Mouse (Mus musculus) thymus, postnatal 25 days (tissue): Measurements from ENCODE around the gene Prox2.
"Not testable (repeated sequence)": the region's sequence is repeated elsewhere in the genome, so short reads cannot be mapped to it uniquely, and the experiment has no call there.

Source experiments
- DNase-seq: peaks from one replicate; pipeline ENCODE4 v3.0.0; 2022

Gene Prox2

GRCm38 (mm10) chr12:85110698-85111592, at the start of gene Prox2, which contains the start of gene Dlst:
Prox2 (minus strand) TSS chr12:85110759.
Dlst (plus strand) TSS chr12:85110833.
- peak; percentile 87 for DNase-seq

GRCm38 (mm10) chr12:85159592-85159991, 49.0 kb upstream of the Prox2 start:
- DNase-seq = no peak

- DNase-seq = no peak
Measured at GRCm38 (mm10) chr12:85158801-85159200, 48.2 kb upstream of the Prox2 start.

DNA sequence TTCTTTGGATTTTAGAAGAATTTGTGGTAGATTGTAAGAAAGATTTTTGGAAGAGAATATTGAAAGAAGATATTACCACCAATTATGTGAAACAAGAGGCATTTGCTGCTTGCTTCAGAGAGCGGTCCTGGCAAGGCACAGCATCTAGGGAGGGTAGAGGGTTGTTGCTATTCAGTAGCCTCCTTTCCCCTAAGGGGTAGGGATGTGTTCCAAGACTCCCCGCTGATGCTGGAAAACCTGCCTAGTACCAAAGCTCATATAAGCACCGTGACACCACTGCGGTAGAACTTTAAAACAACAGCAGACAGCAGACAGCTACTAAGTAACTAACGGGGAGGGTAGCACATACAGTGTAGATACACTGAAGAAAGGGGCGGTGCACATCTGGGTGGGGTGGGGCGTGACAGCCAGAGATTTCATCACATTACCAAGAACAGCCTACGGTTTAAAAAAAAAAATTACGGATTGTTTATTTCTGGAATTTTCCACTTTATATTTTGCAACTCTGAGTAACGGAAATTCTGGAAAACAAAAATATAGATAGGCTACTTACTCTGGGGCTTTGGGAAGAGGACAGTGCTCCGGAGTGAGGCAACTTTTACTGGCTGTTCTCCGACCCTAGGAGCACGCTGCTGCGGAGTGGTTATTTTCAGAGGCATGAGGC, 47.4 kb upstream of the Prox2 start:
- no peak for DNase-seq

DNA sequence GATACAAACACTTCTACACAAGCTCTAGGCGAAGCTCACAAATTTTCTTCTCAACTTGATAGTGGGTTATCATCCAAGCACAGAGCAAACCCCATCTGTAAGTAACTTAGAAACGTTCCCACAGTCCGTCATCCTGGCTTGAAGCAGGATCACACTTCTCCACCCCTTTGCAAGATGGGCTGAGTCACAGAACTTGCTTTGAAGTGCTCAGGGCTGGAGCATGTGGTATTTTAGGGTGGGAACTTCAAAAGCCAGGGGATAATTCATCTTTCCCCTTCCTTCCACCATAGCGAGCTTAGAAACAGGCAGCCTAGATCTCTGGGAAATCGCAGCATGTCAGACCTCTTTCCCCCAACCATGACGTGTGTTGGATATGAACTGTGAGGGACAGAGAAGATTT, 45.8 kb upstream of the Prox2 start:
- no peak for DNase-seq

DNA sequence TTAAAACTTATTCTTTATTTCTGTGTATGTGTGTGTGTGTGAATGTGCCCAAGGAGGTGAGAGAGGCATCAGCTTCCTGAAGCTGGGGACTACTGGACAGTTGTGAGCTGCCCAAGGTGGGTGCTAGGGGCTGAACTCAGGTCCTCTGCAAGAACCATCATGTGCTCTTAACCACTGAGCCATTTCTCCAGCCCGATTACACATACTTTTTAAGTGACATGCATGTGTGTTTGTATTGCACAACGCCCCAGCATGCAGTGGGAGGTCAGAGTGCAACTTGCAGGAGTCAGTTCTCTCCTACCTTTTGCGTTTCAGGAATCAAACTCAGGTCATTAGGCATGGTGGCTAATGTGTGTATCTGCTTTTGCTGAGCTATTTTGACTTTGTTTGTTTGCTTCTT, 42.5 kb upstream of the Prox2 start:
- no peak for DNase-seq

- DNase-seq = peak; percentile 79
Measured at GRCm38 (mm10) chr12:85151002-85151774, 40.6 kb upstream of the Prox2 start, which contains the start of gene Rps6kl1. Rps6kl1 (minus strand) TSS chr12:85151264.

DNA sequence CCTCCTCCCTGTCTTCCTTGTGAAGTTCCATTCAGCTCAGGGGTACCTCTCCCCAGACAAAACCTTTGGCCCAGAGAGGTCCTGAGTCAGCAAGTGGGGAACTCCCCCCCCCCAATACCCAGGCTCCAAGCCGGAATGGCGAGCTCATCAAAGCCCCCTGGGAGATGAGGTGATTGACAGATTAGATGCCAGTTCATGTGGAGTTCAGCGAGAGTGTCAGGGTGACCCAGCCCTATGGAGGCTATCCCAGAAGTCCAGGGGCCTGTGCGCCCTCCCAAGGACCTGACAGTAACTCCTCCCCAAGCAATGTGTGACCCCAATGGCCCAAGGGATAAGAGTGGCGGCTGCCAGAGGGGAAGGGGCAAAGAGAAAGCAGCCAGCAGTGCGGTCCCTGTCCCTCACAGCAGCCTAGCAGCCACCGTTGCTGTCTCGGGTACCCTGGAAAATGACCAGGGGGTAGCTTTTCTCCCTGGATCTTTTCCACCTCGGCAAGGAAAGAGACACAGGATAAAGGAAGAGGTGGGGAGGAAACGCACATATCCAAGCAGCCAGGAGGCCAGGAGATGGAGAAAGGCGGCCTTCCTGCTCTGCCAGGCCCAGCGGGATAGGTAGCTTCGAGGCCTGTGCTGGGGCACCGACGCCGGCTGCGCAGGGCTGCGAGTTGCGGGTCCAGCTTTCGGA, 39.9 kb upstream of the Prox2 start:
- DNase-seq = no peak

GRCm38 (mm10) chr12:85146881-85147280, 36.3 kb upstream of the Prox2 start:
- no peak for DNase-seq

- DNase-seq = no peak
Measured at GRCm38 (mm10) chr12:85146355-85146754, 35.8 kb upstream of the Prox2 start.

GRCm38 (mm10) chr12:85145630-85146029, 35.1 kb upstream of the Prox2 start:
- DNase-seq = no peak

DNA sequence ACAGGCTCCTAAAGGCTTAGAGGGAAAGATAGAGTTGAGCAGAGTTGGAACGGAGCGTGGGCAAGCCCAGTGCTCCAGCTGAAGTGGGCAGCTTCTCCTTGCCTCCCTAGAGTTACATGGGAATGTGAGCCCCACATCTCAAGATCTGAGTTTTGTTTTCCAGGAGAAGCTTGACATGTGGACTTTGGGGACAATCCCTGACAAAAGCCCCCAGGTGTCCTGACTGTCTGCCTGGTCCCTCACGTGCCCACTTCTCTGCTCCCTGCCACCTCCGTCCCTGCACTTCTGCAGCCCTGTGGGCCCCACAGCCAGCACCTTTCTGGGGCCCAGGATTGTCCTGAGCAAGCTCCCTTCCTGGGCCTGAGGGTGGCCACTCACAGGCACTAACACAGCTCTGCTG, 34.3 kb upstream of the Prox2 start:
- DNase-seq = no peak

- not testable (repeated sequence) for DNase-seq
Measured at GRCm38 (mm10) chr12:85144276-85144675, 33.7 kb upstream of the Prox2 start.

DNA sequence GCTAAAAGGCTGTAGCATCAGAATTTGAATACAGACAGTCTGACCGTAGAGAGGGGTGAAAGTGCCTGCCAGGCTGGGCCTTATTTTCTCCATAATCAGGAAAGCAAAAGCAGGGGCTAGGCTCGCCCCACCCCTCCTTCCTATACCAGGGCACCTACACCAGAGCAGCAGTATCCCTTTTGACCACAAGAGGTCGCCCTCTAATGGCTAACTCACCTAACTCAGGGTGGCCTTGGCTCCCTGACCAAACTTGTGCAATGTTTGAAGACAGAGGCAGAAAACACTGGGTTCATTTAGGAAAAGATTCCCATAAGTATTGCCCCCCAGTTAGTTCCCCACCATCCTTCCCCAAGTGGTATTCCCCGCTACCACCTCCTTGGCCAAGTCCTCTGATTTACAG, 32.2 kb upstream of the Prox2 start:
- peak; percentile 85 for DNase-seq

- no peak for DNase-seq
Measured at GRCm38 (mm10) chr12:85141096-85141495, 30.5 kb upstream of the Prox2 start.

DNA sequence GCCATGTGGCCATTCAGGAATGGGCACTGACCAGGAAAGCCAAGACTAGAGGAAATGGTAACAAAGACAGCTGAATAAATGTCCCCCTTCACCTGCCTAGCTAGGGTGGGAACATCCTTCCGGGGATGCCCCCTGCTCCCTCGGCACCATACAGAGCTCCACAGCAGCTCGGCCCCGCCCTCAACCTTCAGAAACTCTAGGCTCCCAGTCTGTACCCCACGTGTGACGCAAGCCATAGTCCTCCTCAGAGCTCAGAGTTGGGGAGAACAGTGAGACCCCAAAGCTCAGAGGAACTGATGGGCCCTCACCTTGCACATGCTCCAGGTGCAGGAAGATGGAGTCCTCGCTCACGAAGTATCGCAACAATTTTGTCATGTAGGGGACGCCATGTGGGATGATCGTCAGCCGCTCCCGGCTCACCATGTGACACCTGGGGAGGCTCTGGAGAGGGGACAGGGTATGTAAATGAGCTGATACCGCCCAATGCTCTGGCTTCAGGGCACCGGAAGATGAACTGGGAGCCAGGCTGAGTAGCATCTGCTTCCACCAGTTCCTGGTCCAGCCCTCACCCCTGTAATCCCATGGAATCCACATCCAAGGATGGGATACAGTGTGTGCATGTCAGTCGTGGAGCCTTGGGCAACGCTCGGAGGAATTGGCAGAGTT, 29.6 kb upstream of the Prox2 start:
- DNase-seq = peak; percentile 54

DNA sequence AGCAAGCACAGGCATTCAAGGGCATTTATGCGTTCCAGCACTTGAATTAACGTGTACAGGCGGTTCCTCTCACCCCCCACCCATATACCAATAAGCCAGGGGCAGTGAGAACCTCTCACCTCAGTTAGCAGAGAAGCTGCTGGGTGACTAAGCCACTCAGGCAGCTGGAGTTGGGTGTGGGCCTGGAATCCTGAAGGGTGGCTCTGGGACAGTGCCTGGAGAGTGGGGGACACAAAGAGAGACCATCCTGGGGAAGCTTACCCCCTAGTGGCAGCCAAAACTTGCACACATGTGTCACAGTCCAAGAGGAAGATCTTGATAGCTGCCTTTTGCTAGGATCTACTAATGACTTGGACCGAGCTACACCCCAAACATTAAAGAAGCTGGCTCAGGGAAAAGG, 26.1 kb upstream of the Prox2 start:
- DNase-seq = no peak

GRCm38 (mm10) chr12:85135513-85136470, 25.2 kb upstream of the Prox2 start:
- DNase-seq = no peak

DNA sequence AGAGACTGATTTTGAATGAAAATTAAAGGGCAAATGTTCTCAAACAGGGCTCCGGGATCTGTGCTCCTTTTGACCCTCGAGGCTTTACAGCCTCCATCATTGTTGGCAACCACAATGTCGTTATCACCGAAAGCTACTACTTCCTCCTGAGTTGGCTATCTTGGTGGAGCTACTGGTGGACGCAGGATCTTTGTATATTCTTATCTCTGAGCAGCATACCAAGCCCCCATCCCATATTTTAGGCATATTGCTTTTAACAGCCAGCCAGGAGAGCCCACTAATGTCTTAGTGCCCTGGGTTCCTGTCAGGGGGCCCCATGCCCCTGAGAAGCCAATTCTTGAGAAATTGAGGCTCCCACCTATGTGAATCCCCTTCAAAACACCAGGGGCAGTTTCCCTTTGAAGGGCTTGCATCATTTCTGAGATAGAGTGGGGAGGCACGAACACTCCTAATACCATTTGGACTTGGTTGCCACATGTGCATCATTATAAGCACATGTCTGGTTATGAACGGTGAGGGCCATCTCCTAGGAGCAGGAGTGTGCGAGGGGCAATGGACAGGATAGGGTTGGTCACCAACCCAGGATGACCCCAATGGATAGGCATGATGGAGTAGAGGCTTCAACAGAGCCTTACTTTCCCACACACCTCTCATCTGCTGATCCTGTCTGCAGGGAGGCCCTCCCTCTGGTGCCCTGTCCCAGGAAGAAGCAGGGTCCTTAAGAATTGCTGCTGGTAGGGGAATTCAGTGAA, 23.7 kb upstream of the Prox2 start:
- DNase-seq = no peak

- no peak for DNase-seq
Measured at GRCm38 (mm10) chr12:85131361-85131760, 20.8 kb upstream of the Prox2 start.
